Mouse (Mus musculus) erythroid progenitor cell, adult 5-6 weeks (primary cell): ENCODE measurements around the gene Fahd2a. TPM values are rescaled to one million over a fixed set of nuclear protein-coding genes. Genes with fewer than 3 reads are reported as not detected.

Experiments used
- ATAC-seq: replicated peaks from 2 replicates; pipeline ENCODE4 v1.8.0; 2016; ENCODE audit warnings: moderate number of reproducible peaks, mild to moderate bottlenecking, moderate TSS enrichment, inconsistent platforms; ENCODE audit not compliant: poor library complexity, low FRiP score, severe bottlenecking
- total RNA-seq, 2 experiments: library from RNA; stranded (forward) in 1 of 2; stranded (reverse) in 1 of 2; fragments of 150-400 nt in 1 of 2; fragments of 186-747, 209-891 nt in 1 of 2; gene quantifications; 2 replicates each; pipeline versions ENCODE4 v1.2.3 to v1.2.4; 2015 to 2017; ENCODE audit warnings: low replicate concordance in 2 of 2

Gene Fahd2a
- total RNA-seq, 2 experiments from 2014 or later = 18.0 TPM; not detected in 1

GRCm38 (mm10) chr2:127435135-127435534 lies 9.2 kb downstream of the Fahd2a start:
- ATAC-seq = no peak

- no peak for ATAC-seq
These were observed 10.7 kb downstream of the Fahd2a start for GRCm38 (mm10) chr2:127433487-127434295.

GRCm38 (mm10) chr2:127430238-127430637 lies 14.1 kb downstream of the Fahd2a start:
- ATAC-seq = no peak

GRCm38 (mm10) chr2:127424977-127425376 lies 19.4 kb downstream of the Fahd2a start, which contains the start of gene Gpat2:
Gene Gpat2 (plus strand): TSS chr2:127425199.
- ATAC-seq = no peak

GRCm38 (mm10) chr2:127418266-127418970 lies 25.9 kb downstream of the Fahd2a start:
- no peak for ATAC-seq

GRCm38 (mm10) chr2:127416706-127417105 lies 27.7 kb downstream of the Fahd2a start:
- no peak for ATAC-seq

GRCm38 (mm10) chr2:127415806-127416205 lies 28.6 kb downstream of the Fahd2a start:
- ATAC-seq = no peak; the same call in 1 of the 2 replicates

- no peak for ATAC-seq
These were observed 33.2 kb downstream of the Fahd2a start for GRCm38 (mm10) chr2:127411126-127411525.

GRCm38 (mm10) chr2:127398738-127399137 lies 45.6 kb downstream of the Fahd2a start:
- no peak for ATAC-seq

GRCm38 (mm10) chr2:127394606-127395161 lies 49.7 kb downstream of the Fahd2a start:
- ATAC-seq = no peak

GRCm38 (mm10) chr2:127391323-127391722 lies 53.0 kb downstream of the Fahd2a start:
- no peak for ATAC-seq

GRCm38 (mm10) chr2:127390846-127391245 lies 53.5 kb downstream of the Fahd2a start:
- no peak for ATAC-seq

GRCm38 (mm10) chr2:127390352-127390751 lies 54.0 kb downstream of the Fahd2a start:
- ATAC-seq = no peak

- no peak for ATAC-seq
These were observed 56.8 kb downstream of the Fahd2a start for GRCm38 (mm10) chr2:127387521-127387920.

Other genes with a start within 250 kb of the Fahd2a start
- 0.84 TPM in 1 of 2 replicates, not detected in the other for gene 1810024B03Rik, start 236.3 kb downstream of the Fahd2a start, total RNA-seq (2015; ENCODE audit: low replicate concordance)
- gene 1810024B03Rik, start 236.3 kb downstream of the Fahd2a start, total RNA-seq (2017; ENCODE audit: low replicate concordance) = 1.1 TPM in 1 of 2 replicates, not detected in the other
- gene Snrnp200, start 236.2 kb downstream of the Fahd2a start, total RNA-seq (2015; ENCODE audit: low replicate concordance) = 68.3 and 82.5 TPM in 2 replicates
- gene Snrnp200, start 236.2 kb downstream of the Fahd2a start, total RNA-seq (2017; ENCODE audit: low replicate concordance) = 86.6 and 112 TPM in 2 replicates
- 9.2 and 15.1 TPM in 2 replicates for gene Ciao1, start 196.7 kb downstream of the Fahd2a start, total RNA-seq (2015; ENCODE audit: low replicate concordance)
- 9.4 and 11.9 TPM in 2 replicates for gene Ciao1, start 196.7 kb downstream of the Fahd2a start, total RNA-seq (2017; ENCODE audit: low replicate concordance)
- gene Tmem127, start 196.7 kb downstream of the Fahd2a start, total RNA-seq (2015; ENCODE audit: low replicate concordance) = 13.3 and 29.3 TPM in 2 replicates
- 25.8 and 28.4 TPM in 2 replicates for gene Tmem127, start 196.7 kb downstream of the Fahd2a start, total RNA-seq (2017; ENCODE audit: low replicate concordance)
- gene Stard7, start 174.3 kb downstream of the Fahd2a start, total RNA-seq (2015; ENCODE audit: low replicate concordance) = 47.2 and 59.5 TPM in 2 replicates
- gene Stard7, start 174.3 kb downstream of the Fahd2a start, total RNA-seq (2017; ENCODE audit: low replicate concordance) = 46.2 and 65.4 TPM in 2 replicates
- gene Dusp2, start 108.4 kb downstream of the Fahd2a start, total RNA-seq (2015; ENCODE audit: low replicate concordance) = 14.8 and 24.7 TPM in 2 replicates
- gene Dusp2, start 108.4 kb downstream of the Fahd2a start, total RNA-seq (2017; ENCODE audit: low replicate concordance) = 3.1 and 16.0 TPM in 2 replicates
- gene Astl, start 105.9 kb downstream of the Fahd2a start, total RNA-seq (2015; ENCODE audit: low replicate concordance) = not detected in 2 replicates
- gene Astl, start 105.9 kb downstream of the Fahd2a start, total RNA-seq (2017; ENCODE audit: low replicate concordance) = not detected in 2 replicates
- not detected in 2 replicates for gene Adra2b, start 81.4 kb downstream of the Fahd2a start, total RNA-seq (2015; ENCODE audit: low replicate concordance)
- not detected in 2 replicates for gene Adra2b, start 81.4 kb downstream of the Fahd2a start, total RNA-seq (2017; ENCODE audit: low replicate concordance)
- gene Gpat2, start 19.4 kb downstream of the Fahd2a start, total RNA-seq (2015; ENCODE audit: low replicate concordance) = not detected in 2 replicates
- gene Gpat2, start 19.4 kb downstream of the Fahd2a start, total RNA-seq (2017; ENCODE audit: low replicate concordance) = not detected in 2 replicates
- gene Kcnip3, start 77.5 kb upstream of the Fahd2a start, total RNA-seq (2015; ENCODE audit: low replicate concordance) = 1.4 and 4.2 TPM in 2 replicates
- 0.51 and 1.6 TPM in 2 replicates for gene Kcnip3, start 77.5 kb upstream of the Fahd2a start, total RNA-seq (2017; ENCODE audit: low replicate concordance)
- not detected in 2 replicates for gene Prom2, start 96.9 kb upstream of the Fahd2a start, total RNA-seq (2015; ENCODE audit: low replicate concordance)
- not detected in 2 replicates for gene Prom2, start 96.9 kb upstream of the Fahd2a start, total RNA-seq (2017; ENCODE audit: low replicate concordance)
- gene Zfp661, start 142.5 kb upstream of the Fahd2a start, total RNA-seq (2015; ENCODE audit: low replicate concordance) = 0.42 TPM in 1 of 2 replicates, not detected in the other
- 0.26 and 0.83 TPM in 2 replicates for gene Zfp661, start 142.5 kb upstream of the Fahd2a start, total RNA-seq (2017; ENCODE audit: low replicate concordance)
- gene Mrps5, start 142.7 kb upstream of the Fahd2a start, total RNA-seq (2015; ENCODE audit: low replicate concordance) = 2.9 and 20.5 TPM in 2 replicates
- 6.7 and 17.8 TPM in 2 replicates for gene Mrps5, start 142.7 kb upstream of the Fahd2a start, total RNA-seq (2017; ENCODE audit: low replicate concordance)
- gene Mal, start 212.1 kb upstream of the Fahd2a start, total RNA-seq (2015; ENCODE audit: low replicate concordance) = not detected in 2 replicates
- not detected in 2 replicates for gene Mal, start 212.1 kb upstream of the Fahd2a start, total RNA-seq (2017; ENCODE audit: low replicate concordance)